Mouse (Mus musculus) c-Kit-positive CD71-positive TER-119-negative erythroid progenitor cells, embryonic 14.5 days (primary cell): ENCODE results near the gene Cant1.

Experiments used
- DNase-seq: peaks from one replicate; pipeline ENCODE4 v3.0.0-alpha.2; 2013; ENCODE audit warnings: low read depth

Cant1 gene

DNA sequence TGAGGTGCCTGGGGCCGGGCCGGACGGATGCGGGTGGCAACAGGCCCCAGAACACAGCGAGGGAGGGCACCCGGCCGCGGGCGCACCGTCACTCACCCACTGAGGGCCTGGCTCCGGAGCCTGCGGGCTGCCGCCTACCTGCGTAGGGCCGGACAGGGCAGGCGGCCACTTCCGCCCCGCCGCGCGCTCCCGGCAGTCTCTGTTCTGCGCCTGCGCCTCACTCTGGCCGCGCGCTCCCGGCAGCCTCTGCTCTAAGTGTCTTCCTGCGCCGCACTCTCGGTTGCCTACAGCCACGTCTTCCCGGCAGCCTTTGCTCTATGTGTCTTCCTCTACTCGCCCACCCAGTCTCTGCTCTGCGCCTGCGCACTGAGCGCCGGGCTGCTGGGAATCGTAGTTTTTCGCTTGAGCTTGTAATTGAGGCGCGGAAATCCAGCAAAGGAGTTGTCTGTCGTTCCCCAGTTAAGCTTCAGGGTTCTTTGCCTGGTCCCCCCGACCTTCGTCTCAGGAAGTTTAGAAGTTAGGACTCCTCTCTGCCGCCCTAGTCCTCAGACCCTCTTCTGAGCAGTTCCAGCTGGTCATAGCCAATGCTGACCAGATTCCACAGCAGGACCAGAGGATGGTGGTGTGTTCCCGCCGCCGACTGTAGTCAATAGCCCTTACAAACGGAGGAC lies at the start of gene Cant1:
Gene Cant1 (minus strand): TSS at position 253 of the 671 bp plus-strand sequence.
- peak; percentile 97 for DNase-seq

DNA sequence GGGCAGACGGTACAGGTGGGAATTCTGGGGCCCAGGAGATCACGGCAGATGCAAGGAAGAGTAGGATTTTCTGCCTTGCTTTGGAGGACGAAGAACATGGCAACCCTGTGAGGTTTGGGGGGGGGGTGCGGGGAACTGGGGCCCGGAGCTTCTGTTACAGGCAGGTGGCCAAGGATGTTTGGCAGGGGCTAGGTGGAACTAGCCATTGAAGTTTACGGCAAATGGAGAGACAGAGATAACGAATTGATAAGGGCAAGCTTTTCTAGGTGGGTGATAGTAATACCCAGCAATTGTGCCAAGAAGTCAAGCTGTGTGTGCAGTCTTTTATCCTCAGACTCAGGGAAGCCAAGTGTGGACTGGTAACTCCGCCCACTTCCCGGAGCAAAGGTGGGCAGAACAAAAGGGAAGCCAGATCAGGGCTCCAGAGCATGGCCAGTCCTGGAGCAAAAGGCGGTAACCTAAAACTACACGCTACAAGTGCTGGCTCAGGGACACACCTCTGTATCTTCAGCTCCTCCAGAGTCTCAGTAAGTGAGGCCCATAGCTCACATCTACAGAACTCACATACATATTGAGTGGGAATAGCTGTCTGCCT lies 48.7 kb upstream of the Cant1 start:
- DNase-seq, result no peak

DNA sequence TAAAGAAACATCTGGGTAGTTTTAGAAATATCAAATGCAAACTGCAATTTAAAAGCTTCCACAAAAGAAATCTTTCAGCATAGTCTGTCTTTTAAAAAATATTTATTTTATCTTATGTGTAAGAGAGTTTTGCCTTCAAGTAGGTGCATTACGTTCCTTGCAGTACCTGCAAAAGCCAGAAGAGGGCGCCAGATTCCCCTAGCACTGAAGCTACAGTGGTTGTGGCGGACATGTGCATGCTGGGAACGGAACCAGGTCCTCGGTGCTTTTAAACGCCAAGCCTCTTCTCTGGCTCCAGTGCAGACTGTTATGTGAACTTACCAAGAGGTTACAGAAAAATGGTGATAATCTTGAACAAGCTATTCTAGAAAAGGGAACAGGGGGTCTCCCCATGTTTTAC lies 41.4 kb upstream of the Cant1 start:
- DNase-seq, result no peak

DNA sequence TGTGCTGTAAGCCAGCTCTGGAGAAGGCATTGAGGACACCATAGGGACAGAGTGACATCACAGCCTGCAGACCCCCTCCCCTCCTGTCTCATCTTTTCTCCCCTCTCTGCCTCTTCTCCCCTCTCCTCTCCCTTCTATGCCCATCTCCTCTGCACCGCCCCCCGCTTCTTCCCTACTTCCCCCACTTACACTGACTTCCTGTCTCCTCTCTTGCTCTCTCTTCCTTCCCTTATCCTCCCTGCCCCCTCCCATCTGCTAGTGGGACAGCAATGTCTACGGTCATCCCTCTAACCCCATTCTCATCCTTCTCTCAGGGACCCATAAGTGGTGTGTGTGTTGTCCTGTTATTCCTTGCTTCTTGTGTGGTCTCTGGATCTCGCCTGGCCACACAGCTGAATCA lies 40.6 kb upstream of the Cant1 start:
- DNase-seq, result no peak

DNA sequence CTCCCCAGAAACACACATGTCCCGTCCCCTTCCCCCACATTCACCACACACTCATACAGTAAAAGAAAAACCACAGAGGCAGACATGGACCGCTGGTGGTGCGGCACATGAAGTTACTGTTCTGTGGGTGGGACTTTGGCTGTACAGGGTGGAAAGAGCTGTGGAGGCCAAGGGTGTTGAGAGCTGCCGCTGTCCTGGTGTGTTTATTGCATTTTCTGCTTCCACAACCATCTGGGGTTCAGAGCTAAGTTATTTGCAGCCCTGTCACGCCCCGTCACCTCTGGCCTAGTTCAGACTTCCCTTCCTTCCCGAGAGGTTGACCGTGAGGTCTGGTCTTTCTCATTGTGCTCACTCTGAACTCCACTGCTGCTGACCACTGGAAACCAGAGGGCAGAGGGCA lies 40.2 kb upstream of the Cant1 start:
- DNase-seq, result no peak

DNA sequence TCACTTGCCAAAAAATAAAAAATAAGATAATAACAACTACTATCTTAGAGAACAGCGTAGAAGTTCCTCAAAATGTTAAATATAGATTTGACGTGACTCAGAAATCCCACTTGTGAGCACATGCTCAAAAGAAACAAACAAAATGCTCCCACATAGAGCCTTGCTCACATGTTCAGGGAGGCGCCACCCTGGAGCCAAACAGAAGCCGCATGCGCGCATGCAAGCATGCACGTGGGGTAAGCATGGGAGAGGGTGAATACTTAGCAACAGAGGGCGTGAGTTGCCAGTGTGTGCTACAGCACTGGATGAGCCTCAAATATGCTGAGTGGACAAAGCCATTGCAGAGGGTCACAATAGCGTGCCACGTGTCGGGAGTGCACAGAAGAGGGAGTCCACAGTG lies 38.1 kb upstream of the Cant1 start:
- no peak for DNase-seq

DNA sequence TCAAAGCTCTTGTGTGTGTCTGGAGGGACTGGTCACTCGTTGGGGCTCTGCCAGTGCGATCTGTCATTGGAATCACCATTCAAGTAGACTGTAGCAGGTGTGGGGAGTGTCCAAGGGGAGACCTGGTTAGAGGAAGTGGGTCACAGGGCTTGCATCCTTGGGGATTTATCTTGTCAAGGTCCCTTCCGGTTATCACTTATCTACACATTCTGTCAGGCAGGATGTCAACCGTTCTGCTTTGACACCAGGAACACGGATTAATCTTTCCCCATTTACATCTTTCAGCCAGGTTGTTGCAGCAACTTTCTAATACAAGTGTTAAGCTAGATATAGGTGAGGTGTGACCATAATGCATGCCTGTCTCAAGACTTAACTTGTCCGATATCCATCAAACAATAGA lies 36.9 kb upstream of the Cant1 start:
- no peak for DNase-seq

DNA sequence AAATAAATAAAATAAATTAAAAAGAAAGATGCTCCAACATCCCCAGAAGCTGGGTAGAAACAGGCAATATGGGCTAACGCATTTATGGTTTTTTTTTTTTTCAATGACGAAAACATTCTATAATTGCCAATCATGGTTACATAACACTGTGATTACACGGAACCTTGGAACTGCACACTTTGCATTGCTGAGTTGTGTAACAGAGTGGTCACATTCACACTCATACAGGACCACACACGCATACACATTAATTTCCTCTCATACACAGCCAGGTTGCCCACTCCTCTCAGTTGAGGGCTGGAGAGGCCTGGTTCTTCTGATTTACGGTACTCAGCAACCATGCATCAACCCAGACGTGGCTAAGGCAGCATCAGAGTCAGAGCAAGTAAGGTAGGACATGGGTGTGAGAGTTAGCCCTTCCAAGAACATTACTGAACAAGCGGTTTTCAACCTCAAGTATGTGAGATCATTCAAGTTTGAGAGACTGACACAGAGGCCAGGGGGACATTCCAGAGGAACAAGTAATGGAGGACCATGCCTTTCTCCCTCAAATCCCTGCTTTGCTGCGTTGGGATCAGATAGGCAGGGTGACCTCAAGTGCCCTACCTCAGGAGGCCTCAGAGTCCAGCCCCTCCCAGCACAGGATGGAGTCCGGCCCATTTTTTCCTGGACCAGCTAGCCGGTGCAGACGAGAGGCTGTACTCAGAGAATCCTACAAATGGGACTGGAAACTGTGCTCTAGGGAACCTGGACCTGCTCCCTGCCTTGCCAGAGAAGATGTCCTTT lies 35.2 kb upstream of the Cant1 start:
- DNase-seq, result no peak

DNA sequence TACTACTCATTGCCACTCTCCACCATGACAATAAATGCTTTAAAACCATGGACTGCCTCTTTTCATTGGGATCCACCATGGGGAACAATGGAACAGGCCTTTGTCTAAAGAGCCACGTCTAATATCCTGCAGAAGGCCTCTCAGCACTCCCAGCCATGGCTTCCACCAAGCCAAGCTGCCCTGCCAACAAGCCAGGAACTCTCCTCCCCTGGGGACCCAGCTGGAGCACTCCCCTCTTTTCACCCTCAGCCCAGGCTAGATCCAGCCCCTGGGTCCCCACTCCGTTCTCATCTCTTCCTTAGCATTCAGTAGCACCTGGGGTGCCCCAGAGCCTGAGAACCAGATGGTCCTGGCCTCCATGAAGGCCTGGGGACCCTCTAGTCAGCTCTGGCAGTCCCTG lies 34.1 kb upstream of the Cant1 start:
- no peak for DNase-seq

DNA sequence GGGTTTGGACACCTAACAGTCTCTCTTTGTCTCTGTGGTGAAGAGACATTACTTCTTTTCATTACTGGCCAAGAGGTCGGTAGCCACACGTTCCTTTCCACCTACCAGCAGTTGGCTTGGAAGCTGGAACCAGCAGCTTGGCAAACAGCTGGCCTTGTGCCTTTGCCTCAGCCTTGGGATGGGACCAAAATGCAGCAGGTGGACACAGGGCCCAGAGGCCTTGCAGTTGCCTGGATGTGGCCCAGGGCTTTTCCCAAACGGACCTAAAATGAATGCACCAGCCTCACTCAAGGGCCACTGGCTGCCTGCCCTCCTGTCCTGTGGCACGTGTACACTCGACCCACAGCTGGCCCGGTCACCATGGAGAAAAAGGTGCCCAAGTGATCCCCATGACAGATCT lies 32.3 kb upstream of the Cant1 start:
- no peak for DNase-seq

DNA sequence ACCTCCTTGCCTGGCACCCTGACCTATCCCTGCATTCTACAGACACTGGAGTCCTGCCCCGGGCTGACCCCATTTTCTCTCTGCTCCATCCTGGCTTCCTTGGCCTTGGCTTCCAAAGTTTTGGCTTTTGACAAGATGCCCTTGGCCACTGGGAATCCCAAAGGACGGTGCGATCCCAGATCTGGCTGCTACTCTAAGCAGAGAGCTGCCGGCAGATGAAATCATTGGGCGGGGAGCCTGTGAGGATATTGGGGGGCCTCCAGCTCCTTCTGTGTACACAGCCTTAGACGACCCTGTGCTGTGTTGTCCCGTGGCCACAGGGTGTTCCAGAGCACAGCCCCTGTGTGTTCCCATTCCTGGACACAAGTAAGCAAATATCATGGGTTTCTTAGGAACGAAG lies 29.5 kb upstream of the Cant1 start:
- no peak for DNase-seq

DNA sequence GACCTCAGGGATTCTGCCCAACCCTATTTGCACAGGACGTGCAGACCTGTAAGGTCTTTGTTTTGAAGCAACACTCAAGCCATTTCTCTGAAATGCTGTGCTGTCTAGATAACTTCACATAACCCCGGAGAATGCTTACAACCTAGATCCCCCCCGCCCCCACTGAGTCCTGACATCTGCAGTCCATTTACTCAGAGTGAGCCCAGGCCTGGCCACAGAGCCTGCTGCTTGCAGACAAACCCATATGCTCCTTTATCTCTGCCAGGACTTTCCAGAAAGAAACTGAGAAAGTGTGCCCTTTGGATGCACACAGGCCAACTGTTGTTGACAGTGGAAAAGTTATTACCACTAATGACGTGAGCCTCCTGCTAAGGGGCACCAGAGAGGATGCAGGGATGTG lies 28.5 kb upstream of the Cant1 start:
- DNase-seq, result no peak

DNA sequence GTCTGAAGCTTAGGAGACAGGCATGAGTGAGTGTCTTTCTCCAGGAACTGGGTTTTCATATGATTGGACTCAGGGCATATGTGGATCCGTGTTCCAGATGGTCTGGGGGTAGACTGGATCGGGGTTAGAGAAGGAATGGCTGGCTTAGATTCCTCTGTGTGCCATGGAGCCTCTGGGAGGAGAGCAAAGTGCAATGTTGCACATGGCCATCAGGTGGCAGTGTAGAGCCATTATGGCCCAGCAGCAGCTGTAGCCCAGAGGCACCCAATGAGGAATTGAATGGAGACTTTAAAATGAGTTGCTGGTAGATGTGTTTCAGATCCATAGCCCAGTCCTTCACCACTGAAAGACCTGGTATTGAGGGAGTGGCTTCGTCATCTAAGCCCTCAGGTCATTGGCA lies 27.0 kb upstream of the Cant1 start:
- DNase-seq, result peak; percentile 57

DNA sequence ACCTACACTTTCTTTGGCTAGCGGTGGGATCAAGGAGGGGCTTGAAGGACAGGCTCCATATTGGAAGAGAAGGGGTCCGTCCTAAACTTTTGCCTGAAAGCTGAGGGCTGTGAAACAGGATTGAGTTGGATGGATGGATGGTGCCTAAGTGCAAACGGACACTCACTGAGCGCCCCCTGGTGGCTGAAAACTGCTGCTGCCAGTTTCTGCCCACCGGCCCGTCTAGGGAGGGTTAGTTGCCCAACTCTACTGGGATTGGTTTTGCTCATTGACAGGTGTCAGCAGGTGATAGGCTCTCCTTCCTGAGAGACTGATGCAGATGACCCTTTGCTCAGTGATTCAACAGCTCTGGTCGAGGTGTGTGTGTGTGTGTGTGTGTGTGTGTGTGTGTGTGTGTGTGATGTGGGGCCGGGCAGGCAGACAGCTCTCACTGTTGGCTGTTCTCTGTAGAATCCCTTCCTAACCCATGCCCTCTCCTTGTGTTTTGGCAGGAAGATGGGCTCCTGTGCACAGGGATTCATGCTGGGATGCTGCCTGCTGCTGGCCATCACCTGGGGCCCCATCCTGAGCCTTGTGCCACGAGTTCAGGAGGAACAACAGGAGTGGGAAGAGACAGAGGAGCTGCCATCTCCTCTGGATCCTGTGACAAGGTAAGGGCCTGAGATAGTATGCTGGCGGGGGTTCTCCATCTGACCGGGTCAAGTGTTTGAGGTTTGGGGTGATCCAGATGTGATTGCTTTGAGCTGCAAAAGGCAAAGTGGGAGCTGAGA lies 24.5 kb upstream of the Cant1 start:
- no peak for DNase-seq

DNA sequence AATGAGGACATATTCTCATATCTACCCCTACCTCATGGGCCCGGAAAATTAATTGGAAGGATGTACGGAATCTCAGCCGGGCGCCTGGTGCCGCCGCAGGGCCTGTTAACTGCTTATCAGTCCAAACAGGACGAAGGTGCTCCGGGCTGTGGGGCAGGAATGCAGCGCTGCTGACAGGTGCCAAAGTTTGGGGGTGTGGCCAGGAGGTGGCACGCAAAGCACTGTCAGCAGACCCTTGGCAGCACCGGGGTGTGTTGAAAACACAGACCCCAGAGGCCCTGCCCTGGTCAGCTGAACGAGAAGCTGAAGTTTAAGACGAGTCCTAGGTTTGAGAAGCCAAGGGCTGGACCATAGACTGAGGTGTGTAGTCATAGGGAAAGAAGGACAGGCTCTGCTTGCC lies 23.8 kb upstream of the Cant1 start:
- no peak for DNase-seq

DNA sequence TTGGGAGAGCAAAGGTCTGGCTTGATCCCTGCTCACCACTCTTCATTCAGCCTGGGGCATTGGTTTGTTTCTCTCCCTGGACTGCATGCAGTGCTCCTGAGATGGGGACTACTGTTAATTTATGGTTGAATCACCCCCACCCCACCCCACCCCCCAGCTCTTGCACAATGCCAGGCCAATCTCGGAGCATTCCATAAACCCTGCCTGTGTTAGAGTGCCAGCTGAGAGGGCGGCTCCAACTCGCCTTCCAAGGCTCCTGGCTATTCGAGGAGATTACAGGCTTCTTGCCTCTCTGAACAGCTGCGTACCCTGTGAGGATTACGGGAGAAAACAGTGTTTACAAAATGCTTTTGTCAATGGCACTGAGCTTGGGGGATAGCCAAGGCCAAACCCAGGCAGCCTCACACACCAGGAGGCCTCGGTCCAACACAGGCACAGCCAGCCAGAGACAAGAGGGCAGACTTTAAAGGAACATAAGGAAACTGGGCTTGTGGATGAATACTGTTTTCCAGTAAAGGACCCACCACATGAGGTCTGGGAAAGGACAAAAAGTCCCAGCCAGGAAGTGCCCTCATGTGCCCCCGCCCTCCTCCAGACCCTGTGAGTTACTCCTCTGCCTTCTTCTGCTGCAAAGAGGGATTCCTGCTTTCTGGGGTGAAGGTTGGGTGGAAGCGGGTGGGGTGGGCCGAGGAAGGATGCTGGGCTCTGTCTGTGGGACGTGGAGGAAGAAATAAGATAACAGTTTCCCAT lies 20.0 kb upstream of the Cant1 start:
- DNase-seq, result no peak

DNA sequence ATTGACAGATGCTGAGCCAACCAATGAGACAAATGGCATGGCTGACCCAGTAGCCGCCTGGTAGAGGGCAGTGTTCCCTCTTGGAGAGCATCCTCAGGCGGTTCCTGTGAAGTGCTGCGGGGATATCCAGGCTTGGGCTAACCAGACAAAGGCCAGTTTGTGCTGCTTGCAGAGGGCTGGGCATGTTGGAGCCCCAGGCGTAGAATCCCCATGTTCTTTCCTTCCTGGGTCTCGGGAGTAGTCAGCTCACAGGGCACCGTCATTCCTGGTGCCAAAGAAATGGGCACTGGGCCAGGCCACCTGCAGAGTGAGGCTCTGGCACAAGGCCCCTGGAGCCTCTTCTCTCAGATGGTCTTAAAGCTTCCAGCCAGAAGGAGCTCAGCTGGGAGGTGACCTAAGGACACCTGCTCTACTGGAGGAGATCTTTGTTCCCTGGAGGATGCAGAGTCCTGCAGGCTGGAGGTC lies 17.6 kb upstream of the Cant1 start:
- no peak for DNase-seq

DNA sequence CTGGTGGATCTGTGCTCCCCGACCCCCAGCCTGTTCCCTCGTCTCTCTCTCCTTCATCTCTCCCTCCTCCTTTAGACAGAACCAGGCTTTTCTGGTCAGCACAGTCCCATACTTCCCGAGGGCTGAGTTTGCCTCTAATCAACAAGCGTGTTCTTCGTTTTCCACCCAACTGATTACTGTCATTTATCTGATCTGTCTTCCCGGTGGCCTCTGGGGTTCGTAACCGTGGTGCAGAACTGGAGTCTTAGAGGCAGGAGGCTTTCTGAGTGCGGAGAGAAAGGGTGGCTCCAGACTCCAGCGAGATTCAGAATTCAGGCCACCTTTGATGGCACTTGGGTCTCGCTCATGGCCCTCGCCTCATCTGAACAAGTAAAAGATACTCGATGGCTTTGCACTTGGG lies 15.2 kb upstream of the Cant1 start:
- DNase-seq, result no peak

DNA sequence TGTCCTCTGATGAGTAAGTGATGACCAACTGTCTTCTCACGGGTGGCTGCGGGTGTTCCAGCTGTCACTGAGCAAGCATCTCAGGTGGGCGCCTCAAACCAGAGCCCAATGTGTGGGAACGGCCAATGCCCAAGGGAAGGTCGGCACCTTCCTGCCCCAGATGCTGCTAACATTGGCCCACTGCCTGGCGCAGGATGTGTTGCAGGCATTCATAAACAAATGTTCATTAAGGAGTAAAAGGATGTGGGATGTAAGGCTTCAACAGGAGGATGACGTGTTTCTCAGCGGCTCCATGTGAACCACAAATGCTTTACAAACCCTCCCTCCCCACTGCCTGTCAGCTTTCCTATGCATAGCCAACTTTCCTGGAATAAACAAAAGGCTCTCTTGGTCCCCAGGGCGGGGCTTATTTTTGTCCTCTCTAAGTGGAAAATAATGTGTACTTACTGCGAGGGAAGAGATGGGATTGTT lies 14.5 kb upstream of the Cant1 start:
- DNase-seq, result no peak

DNA sequence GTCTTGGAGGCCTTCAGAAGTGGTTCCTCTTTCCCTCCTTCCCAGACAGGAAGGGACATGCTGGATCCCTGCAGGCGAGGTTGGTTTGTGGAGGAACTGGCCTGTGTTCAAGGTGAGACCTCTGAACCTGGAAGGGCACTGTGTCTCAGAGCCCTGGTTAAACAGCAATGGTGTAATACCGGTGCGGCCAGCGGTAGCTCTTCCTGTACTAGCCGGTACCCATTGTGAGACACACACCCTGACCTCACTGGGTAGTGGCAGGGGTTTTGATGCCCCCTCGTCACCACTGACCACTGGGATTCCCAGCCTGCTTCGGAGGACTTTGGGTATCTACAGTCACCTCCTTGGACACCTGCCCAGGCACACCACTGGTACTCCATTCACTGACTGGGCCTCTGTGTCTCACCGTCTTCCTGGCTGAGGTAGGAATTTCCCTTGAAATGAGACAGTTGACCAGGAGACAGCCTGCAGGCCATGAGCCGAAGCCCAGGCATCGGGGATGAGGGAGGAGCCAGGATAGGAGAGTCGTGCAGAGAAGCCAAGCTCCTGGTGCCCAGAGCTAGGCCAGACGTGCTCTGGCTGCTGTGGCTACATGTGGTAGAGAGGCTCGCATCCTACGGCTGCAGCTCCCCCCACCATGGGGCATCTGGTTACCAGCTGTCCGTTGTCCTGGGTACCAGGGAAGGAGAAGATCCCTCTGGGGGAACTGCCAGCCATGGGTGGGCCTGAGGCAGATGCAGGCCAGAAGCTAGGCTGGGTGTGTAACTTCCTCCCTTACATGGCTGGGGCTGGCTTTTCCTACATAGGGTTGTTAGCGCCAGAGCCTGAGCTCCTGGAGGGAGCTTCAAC lies 12.4 kb upstream of the Cant1 start:
- DNase-seq, result no peak
